Mouse (Mus musculus) lung, postnatal 0 days (tissue): ENCODE measurements around the gene a.

Experiments
- CTCF ChIP-seq: IDR thresholded peaks from 2 replicates; pipeline ENCODE4 v1.5.1; 2016; ENCODE audit warnings: antibody characterized with exemption, mild to moderate bottlenecking
- EP300 ChIP-seq: IDR thresholded peaks from 2 replicates; pipeline ENCODE4 v1.6.1; 2016; ENCODE audit warnings: antibody characterized with exemption, mild to moderate bottlenecking, control low read depth

DNA sequence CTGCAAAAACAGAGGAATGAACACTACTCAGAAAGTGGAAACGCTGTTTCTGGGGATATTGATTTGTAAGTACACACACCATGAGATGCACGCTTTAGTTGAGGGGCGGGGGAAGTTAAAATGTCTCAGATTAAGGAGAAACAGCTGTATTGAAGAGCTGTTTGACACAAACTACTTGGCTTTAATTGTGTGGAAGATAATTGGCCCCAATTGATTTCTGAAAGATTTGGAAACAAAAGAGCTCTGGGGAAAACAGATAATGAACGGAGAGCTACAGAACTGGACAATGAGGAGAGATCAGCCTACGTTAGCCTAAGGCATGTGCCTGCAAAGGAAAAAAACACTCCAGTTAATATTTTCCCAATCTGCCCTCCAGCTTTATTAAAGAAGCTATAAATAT is 172.0 kb downstream of the a start:
- TF ChIP-seq EP300 (no peak), CTCF (no peak)
